Mouse (Mus musculus) bone marrow, adult 2 months (tissue): ENCODE results near the gene Btbd16.

ENCODE experiments used
- CTCF ChIP-seq: fragments of 200-500 bp; IDR thresholded peaks from 2 replicates; pipeline ENCODE4 v1.5.1; 2011; ENCODE audit warnings: low read length, control low read depth; ENCODE audit not compliant: control insufficient read depth, insufficient read depth
- POLR2A ChIP-seq: fragments of 200-500 bp; IDR thresholded peaks from 2 replicates; pipeline ENCODE4 v1.6.1; 2011; ENCODE audit warnings: low read depth, mild to moderate bottlenecking, control low read depth, low read length, borderline replicate concordance; ENCODE audit not compliant: control insufficient read depth

GRCm38 (mm10) chr7:130787537-130787936 is 13.7 kb downstream of the Btbd16 start:
- TF ChIP-seq POLR2A (no peak), CTCF (no peak)
